12 mouse cellular contexts compared by ENCODE assay signal in the genomic region with DNA sequence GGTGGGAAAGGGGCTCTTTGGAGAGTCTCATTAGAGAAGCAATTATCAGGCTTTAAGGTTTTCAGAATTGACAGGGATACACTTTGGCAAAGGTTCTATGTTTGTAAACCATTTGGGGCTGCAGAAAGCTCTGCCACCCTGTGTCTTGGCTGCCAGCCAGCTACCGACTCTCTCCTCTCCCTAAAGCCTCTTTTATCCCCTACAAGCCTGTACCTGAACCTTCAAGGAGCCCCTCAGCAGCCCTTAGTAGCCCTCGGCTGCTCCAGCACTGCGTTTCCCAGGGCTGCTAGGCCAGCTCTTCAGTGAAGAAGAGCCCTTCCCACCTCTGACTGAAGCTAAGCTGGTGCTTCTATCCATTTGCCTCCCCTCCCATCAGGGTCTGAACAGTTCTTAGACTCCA. TPM values are rescaled to one million over a fixed set of nuclear protein-coding genes. Genes with fewer than 3 reads are reported as not detected.
DNase-seq lines count a peak whose midpoint lies in the region; ATAC-seq and TF ChIP-seq lines count a peak whose summit lies in the region.
"Had no signal": no experiment of that assay in that cellular context is flagged by ENCODE, and none has a peak within 500 bp of the region (broad histone marks: within the 10 kb centered on the region; RNA-seq: fewer than 3 reads in every experiment).

No protein-coding gene starts in this region.

- H3K4me3 ChIP-seq in intestine, embryonic 14.5 days (ENCODE audit: low read depth, low read length) = no peak overlapping the region
- no peak overlapping the region for H3K4me3 ChIP-seq in intestine, embryonic 15.5 days (replicated peaks)
- no peak overlapping the region for H3K4me3 ChIP-seq in forebrain, embryonic 11.5 days (ENCODE audit: low read depth, low read length)
- no peak overlapping the region for H3K4me3 ChIP-seq in hindbrain, embryonic 15.5 days
- no peak overlapping the region for H3K4me3 ChIP-seq in midbrain, postnatal 0 days (ENCODE audit: low read depth, low read length)
- H3K4me3 ChIP-seq: lung, embryonic 15.5 days had no signal

- H3K27ac ChIP-seq in intestine, embryonic 14.5 days (ENCODE audit: low read depth) = no peak overlapping the region
- H3K27ac ChIP-seq in intestine, embryonic 15.5 days = no peak overlapping the region
- H3K27ac ChIP-seq in forebrain, embryonic 11.5 days (ENCODE audit: low read depth, low read length) = 0 out of 2 replicates have a peak overlapping the region, but pooled peaks have one; percentile 25
- peak overlapping the region; percentile 65 for H3K27ac ChIP-seq in hindbrain, embryonic 15.5 days (replicated peaks)
- H3K27ac ChIP-seq in midbrain, postnatal 0 days (ENCODE audit: low read depth, low read length) = peak overlapping the region; percentile 55
- H3K27ac ChIP-seq: lung, embryonic 15.5 days had no signal

- no peak for TF ChIP-seq CTCF in midbrain, postnatal 0 days (IDR thresholded peaks at IDR 0.05)

- H3K9me3 ChIP-seq in intestine, embryonic 14.5 days (ENCODE audit: control insufficient read depth, low read length) = no peaks in the 10 kb centered on the region
- H3K9me3 ChIP-seq in intestine, embryonic 15.5 days = no peaks in the 10 kb centered on the region
- H3K9me3 ChIP-seq in forebrain, embryonic 11.5 days (ENCODE audit: control insufficient read depth, low read length) = no peaks in the 10 kb centered on the region
- H3K9me3 ChIP-seq in hindbrain, embryonic 15.5 days = no peaks in the 10 kb centered on the region
- no peaks in the 10 kb centered on the region for H3K9me3 ChIP-seq in midbrain, postnatal 0 days (ENCODE audit: low read length)
- H3K9me3 ChIP-seq: lung, embryonic 15.5 days had no signal

- no peak for ATAC-seq in intestine, embryonic 14.5 days (replicated peaks; ENCODE audit: low FRiP score, low TSS enrichment, low read depth)
- no peak for ATAC-seq in intestine, embryonic 15.5 days
- no peak for ATAC-seq in forebrain, embryonic 11.5 days (replicated peaks; ENCODE audit: low FRiP score)
- no peak for ATAC-seq in hindbrain, embryonic 15.5 days (ENCODE audit: low FRiP score, low read depth)
- no peak for ATAC-seq in midbrain, postnatal 0 days (ENCODE audit: low FRiP score)
- no peak for ATAC-seq in inflammation-experienced regulatory T-cells, adult 6 months
- ATAC-seq: intestine, postnatal 0 days had no signal

- H3K27me3 ChIP-seq in intestine, embryonic 14.5 days (replicated peaks; ENCODE audit: control insufficient read depth, insufficient read depth, low read length) = no peaks in the 10 kb centered on the region
- H3K27me3 ChIP-seq in intestine, embryonic 15.5 days (replicated peaks) = no peaks in the 10 kb centered on the region
- H3K27me3 ChIP-seq in forebrain, embryonic 11.5 days (ENCODE audit: control insufficient read depth, insufficient read depth, low read length) = no peaks in the 10 kb centered on the region
- H3K27me3 ChIP-seq in hindbrain, embryonic 15.5 days = no peaks in the 10 kb centered on the region
- no peaks in the 10 kb centered on the region for H3K27me3 ChIP-seq in midbrain, postnatal 0 days (ENCODE audit: insufficient read depth, low read length)
- H3K27me3 ChIP-seq: CH12.LX; lung, embryonic 15.5 days had no signal

- 38% methylated on average over 3 of the region's 3 CpGs for WGBS in intestine, embryonic 14.5 days
- WGBS in intestine, embryonic 15.5 days = 28% methylated on average over 3 of the region's 3 CpGs
- 46% methylated on average over 3 of the region's 3 CpGs for WGBS in forebrain, embryonic 11.5 days
- 39% methylated on average over 3 of the region's 3 CpGs for WGBS in hindbrain, embryonic 15.5 days
- WGBS in midbrain, postnatal 0 days = 21% methylated on average over 3 of the region's 3 CpGs

- peaks cover 37% of the 10 kb centered on the region for H3K4me1 ChIP-seq in intestine, embryonic 14.5 days (replicated peaks; ENCODE audit: control insufficient read depth, insufficient read depth, low read length)
- peaks cover 34% of the 10 kb centered on the region for H3K4me1 ChIP-seq in intestine, embryonic 15.5 days (replicated peaks)
- peaks cover 26% of the 10 kb centered on the region for H3K4me1 ChIP-seq in forebrain, embryonic 11.5 days (replicated peaks; ENCODE audit: control insufficient read depth, insufficient read depth, low read length)
- peaks cover 54% of the 10 kb centered on the region for H3K4me1 ChIP-seq in hindbrain, embryonic 15.5 days (replicated peaks)
- peaks cover 12% of the 10 kb centered on the region; the same call in 1 of the 2 replicates for H3K4me1 ChIP-seq in midbrain, postnatal 0 days (ENCODE audit: insufficient read depth, low read length)

- no peak overlapping the region for H3K4me2 ChIP-seq in intestine, embryonic 14.5 days (ENCODE audit: low read length)
- no peak overlapping the region for H3K4me2 ChIP-seq in intestine, embryonic 15.5 days (replicated peaks)
- no peak overlapping the region for H3K4me2 ChIP-seq in forebrain, embryonic 11.5 days (ENCODE audit: low read depth, low read length, severe bottlenecking)
- no peak overlapping the region for H3K4me2 ChIP-seq in hindbrain, embryonic 15.5 days
- no peak overlapping the region for H3K4me2 ChIP-seq in midbrain, postnatal 0 days (ENCODE audit: low read depth, low read length, poor library complexity, severe bottlenecking)
- H3K4me2 ChIP-seq: lung, embryonic 15.5 days had no signal

- no peaks in the 10 kb centered on the region for H3K36me3 ChIP-seq in intestine, embryonic 14.5 days (ENCODE audit: control insufficient read depth, insufficient read depth, low read length)
- H3K36me3 ChIP-seq in intestine, embryonic 15.5 days = no peaks in the 10 kb centered on the region
- H3K36me3 ChIP-seq in forebrain, embryonic 11.5 days (ENCODE audit: control insufficient read depth, insufficient read depth, low read length) = no peaks in the 10 kb centered on the region
- no peaks in the 10 kb centered on the region for H3K36me3 ChIP-seq in hindbrain, embryonic 15.5 days
- H3K36me3 ChIP-seq in midbrain, postnatal 0 days (ENCODE audit: insufficient read depth, low read length) = no peaks in the 10 kb centered on the region
- H3K36me3 ChIP-seq: lung, embryonic 15.5 days had no signal

- DNase-seq in intestine, embryonic 14.5 days (ENCODE audit: low spot score) = no peak
- DNase-seq in forebrain, embryonic 11.5 days (ENCODE audit: low spot score) = no peak
- DNase-seq in midbrain, postnatal 0 days (ENCODE audit: low spot score) = no peak
- DNase-seq in thymus, postnatal 0 days (ENCODE audit: low spot score) = no peak
- DNase-seq: adrenal gland, postnatal 25 days; thymus, postnatal 4 days had no signal

- 0 out of 2 replicates have a peak overlapping the region, but pooled peaks have one; percentile 7 for H3K9ac ChIP-seq in intestine, embryonic 14.5 days (ENCODE audit: low read length)
- no peak overlapping the region for H3K9ac ChIP-seq in intestine, embryonic 15.5 days
- no peak overlapping the region for H3K9ac ChIP-seq in forebrain, embryonic 11.5 days (ENCODE audit: low read length)
- no peak overlapping the region for H3K9ac ChIP-seq in hindbrain, embryonic 15.5 days
- H3K9ac ChIP-seq in midbrain, postnatal 0 days (replicated peaks; ENCODE audit: low read length, poor library complexity, severe bottlenecking) = no peak overlapping the region
- H3K9ac ChIP-seq: lung, embryonic 15.5 days had no signal

RNA-seq across cellular contexts. Expression of a gene that starts 21.6 kb away (rescaled TPM):
- polyA plus RNA-seq in intestine, embryonic 14.5 days (2014; fragmentation: Nextera tagmentation; extraction: Ambion mirVana) = 0.83 and 0.85 TPM in 2 replicates
- 0.31 and 0.52 TPM in 2 replicates for polyA plus RNA-seq in intestine, embryonic 15.5 days (2015; fragmentation: Nextera tagmentation; extraction: Ambion mirVana)
- polyA plus RNA-seq in forebrain, embryonic 11.5 days (2014; fragmentation: Nextera tagmentation; extraction: Ambion mirVana) = 3.6 and 3.7 TPM in 2 replicates
- polyA plus RNA-seq in hindbrain, embryonic 15.5 days (2015; fragmentation: Nextera tagmentation; extraction: Ambion mirVana) = 6.8 and 7.1 TPM in 2 replicates
- 45.0 and 61.2 TPM in 2 replicates for total RNA-seq in midbrain, postnatal 0 days (2014; rRNA removed)
- 5.8 and 5.9 TPM in 2 replicates for polyA plus RNA-seq in midbrain, postnatal 0 days (2015; fragmentation: Nextera tagmentation; extraction: Ambion mirVana)
- 0.08 and 0.16 TPM in 2 replicates for polyA plus RNA-seq in thymus, postnatal 0 days (2015; fragmentation: Nextera tagmentation; extraction: Ambion mirVana)
- under 1 TPM in 2 of 3 experiments, not detected in 1; 0.20 to 0.31 TPM for polyA plus RNA-seq in inflammation-experienced regulatory T-cells, adult 6 months (2017; shearing (Covaris generic))

Comparison
In these comparisons a context has a peak if more than half of its experiments do, and no peak if none do; other contexts are left out.
1. H3K27ac ChIP-seq: peak in forebrain, embryonic 11.5 days (single experiment), hindbrain, embryonic 15.5 days (single experiment) and midbrain, postnatal 0 days (single experiment); none in intestine, embryonic 14.5 days (single experiment) and intestine, embryonic 15.5 days (single experiment).